ENCODE assay signal across 8 mouse cellular contexts in the genomic region with DNA sequence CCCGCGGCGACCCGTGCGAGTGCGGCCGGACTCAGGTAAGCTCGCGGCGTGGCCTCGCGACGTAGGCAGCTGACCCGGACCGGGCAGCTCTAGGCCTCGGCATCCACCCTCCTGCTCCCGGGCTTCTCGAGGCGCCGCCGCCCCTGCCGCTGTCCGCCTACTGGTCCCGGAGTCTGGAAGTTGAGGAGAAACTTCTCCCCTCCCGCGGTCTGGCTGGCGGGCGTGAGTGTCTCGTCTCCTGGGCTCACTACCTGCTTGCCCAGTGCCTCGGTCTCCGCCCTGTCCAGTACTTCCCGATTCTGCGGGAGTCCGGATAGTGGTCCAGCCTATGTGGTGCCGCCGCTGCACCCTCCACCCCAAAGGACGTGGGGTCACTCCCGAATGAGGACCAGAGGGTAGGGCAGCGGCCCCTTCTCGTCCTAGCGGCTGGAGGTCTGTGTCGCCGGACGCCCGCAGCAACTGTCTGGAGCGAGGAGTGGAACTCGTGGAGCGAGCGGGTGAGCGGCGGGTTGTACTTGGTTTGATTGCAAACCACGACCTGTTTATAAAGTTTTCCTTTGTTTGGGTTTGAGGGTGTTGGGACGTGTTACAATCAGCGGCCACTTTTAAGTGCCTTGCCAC. TPM values are rescaled to one million over a fixed set of nuclear protein-coding genes. Genes with fewer than 3 reads are reported as not detected.
DNase-seq lines count a peak whose midpoint lies in the region; ATAC-seq lines count a peak whose summit lies in the region.

No protein-coding gene starts in this region.

- H3K4me1 ChIP-seq in kidney, embryonic 16.5 days (ENCODE audit: insufficient read depth, low read length): peaks cover 13% of the 10 kb centered on the region
- peaks cover 12% of the 10 kb centered on the region for H3K4me1 ChIP-seq in hindbrain, embryonic 14.5 days (replicated peaks; ENCODE audit: control insufficient read depth, insufficient read depth, low read length)
- no peaks in the 10 kb centered on the region; the same call in 1 of the 2 replicates for H3K4me1 ChIP-seq in liver, embryonic 16.5 days (ENCODE audit: control insufficient read depth, low read depth, low read length)
- peaks cover 12% of the 10 kb centered on the region for H3K4me1 ChIP-seq in neural tube, embryonic 12.5 days

- WGBS in kidney, embryonic 16.5 days: 0% methylated on average over 53 of the region's 54 CpGs
- under 1% methylated on average over 52 of the region's 54 CpGs for WGBS in hindbrain, embryonic 14.5 days
- WGBS in liver, embryonic 16.5 days (ENCODE audit: insufficient replicate concordance): under 1% methylated on average over 54 of the region's 54 CpGs
- WGBS in neural tube, embryonic 12.5 days: under 1% methylated on average over 54 of the region's 54 CpGs

- peak overlapping the region; percentile 96 for H3K27ac ChIP-seq in kidney, embryonic 16.5 days (ENCODE audit: low read length)
- H3K27ac ChIP-seq in hindbrain, embryonic 14.5 days: peak overlapping the region; percentile 90
- H3K27ac ChIP-seq in liver, embryonic 16.5 days (ENCODE audit: low read length): peak overlapping the region; percentile 67
- H3K27ac ChIP-seq in neural tube, embryonic 12.5 days: peak overlapping the region; percentile 80

- peak overlapping the region; percentile 97 for H3K9ac ChIP-seq in kidney, embryonic 16.5 days (replicated peaks; ENCODE audit: low read length)
- H3K9ac ChIP-seq in hindbrain, embryonic 14.5 days: peak overlapping the region; percentile 80
- H3K9ac ChIP-seq in liver, embryonic 16.5 days (ENCODE audit: low read depth, low read length): peak overlapping the region; percentile 68
- H3K9ac ChIP-seq in neural tube, embryonic 12.5 days: peak overlapping the region; percentile 90

- DNase-seq in kidney, adult 9 months: no peak
- peak; percentile 71 for DNase-seq in R1 (ENCODE audit: low read depth, low spot score)
- DNase-seq in hindbrain, embryonic 14.5 days (ENCODE audit: low spot score): peak; percentile 44
- DNase-seq in yolk sac, embryonic 10.5 days (ENCODE audit: low spot score): no peak

- H3K4me2 ChIP-seq in kidney, embryonic 16.5 days (replicated peaks; ENCODE audit: low read depth, low read length): peak overlapping the region; percentile 75
- H3K4me2 ChIP-seq in hindbrain, embryonic 14.5 days (replicated peaks): peak overlapping the region; percentile 94
- H3K4me2 ChIP-seq in liver, embryonic 16.5 days (ENCODE audit: low read depth, low read length): peak overlapping the region; percentile 73
- H3K4me2 ChIP-seq in neural tube, embryonic 12.5 days (replicated peaks): peak overlapping the region; percentile 79

- H3K27me3 ChIP-seq in kidney, embryonic 16.5 days (ENCODE audit: insufficient read depth, low read length): no peaks in the 10 kb centered on the region
- H3K27me3 ChIP-seq in hindbrain, embryonic 14.5 days (ENCODE audit: control insufficient read depth, insufficient read depth, low read length): no peaks in the 10 kb centered on the region
- peaks cover 25% of the 10 kb centered on the region for H3K27me3 ChIP-seq in liver, embryonic 16.5 days (ENCODE audit: control insufficient read depth, insufficient read depth, low read depth, low read length)
- no peaks in the 10 kb centered on the region for H3K27me3 ChIP-seq in neural tube, embryonic 12.5 days (replicated peaks)

- H3K9me3 ChIP-seq in kidney, embryonic 16.5 days (ENCODE audit: low read length): no peaks in the 10 kb centered on the region
- no peaks in the 10 kb centered on the region for H3K9me3 ChIP-seq in hindbrain, embryonic 14.5 days (ENCODE audit: control insufficient read depth, low read length)
- no peaks in the 10 kb centered on the region for H3K9me3 ChIP-seq in liver, embryonic 16.5 days (replicated peaks; ENCODE audit: control insufficient read depth, low read length)
- H3K9me3 ChIP-seq in neural tube, embryonic 12.5 days: no peaks in the 10 kb centered on the region

- H3K4me3 ChIP-seq in kidney, embryonic 16.5 days (ENCODE audit: low read length): peak overlapping the region; percentile 87
- peak overlapping the region; percentile 93 for H3K4me3 ChIP-seq in hindbrain, embryonic 14.5 days (replicated peaks; ENCODE audit: low read length)
- H3K4me3 ChIP-seq in liver, embryonic 16.5 days (ENCODE audit: low read depth, low read length): peak overlapping the region; percentile 72
- peak overlapping the region; percentile 87 for H3K4me3 ChIP-seq in neural tube, embryonic 12.5 days

- H3K36me3 ChIP-seq in kidney, embryonic 16.5 days (ENCODE audit: insufficient read depth, low read length): no peaks in the 10 kb centered on the region
- H3K36me3 ChIP-seq in hindbrain, embryonic 14.5 days (replicated peaks; ENCODE audit: control insufficient read depth, insufficient read depth): no peaks in the 10 kb centered on the region
- H3K36me3 ChIP-seq in liver, embryonic 16.5 days (ENCODE audit: control insufficient read depth, insufficient read depth): no peaks in the 10 kb centered on the region
- H3K36me3 ChIP-seq in neural tube, embryonic 12.5 days: no peaks in the 10 kb centered on the region

- peak; percentile 84 for ATAC-seq in kidney, embryonic 16.5 days (ENCODE audit: low FRiP score, low TSS enrichment)
- ATAC-seq in erythroid progenitor cell, adult 5-6 weeks (replicated peaks; ENCODE audit: low FRiP score, poor library complexity, severe bottlenecking): 0 out of 2 replicates have a peak, but pooled peaks have one; percentile 19
- ATAC-seq in hindbrain, embryonic 14.5 days (ENCODE audit: low FRiP score): peak; percentile 69
- peak; percentile 44 for ATAC-seq in liver, embryonic 16.5 days (ENCODE audit: low read depth)
- ATAC-seq in neural tube, embryonic 12.5 days (ENCODE audit: low FRiP score, low read depth): peak; percentile 79

RNA-seq across cellular contexts. Expression of gene Yes1, which starts 0.5 kb away (rescaled TPM):
- 35.2 and 36.7 TPM in 2 replicates for polyA plus RNA-seq in kidney, embryonic 16.5 days (2015; fragmentation: Nextera tagmentation; extraction: Ambion mirVana)
- total RNA-seq in erythroid progenitor cell, adult 5-6 weeks (2015; ENCODE audit: low replicate concordance): not detected in 2 replicates
- total RNA-seq in erythroid progenitor cell, adult 5-6 weeks (2017; ENCODE audit: low replicate concordance): not detected in 2 replicates
- polyA plus RNA-seq in hindbrain, embryonic 14.5 days (2014; fragmentation: Nextera tagmentation; extraction: Ambion mirVana): 25.0 and 27.2 TPM in 2 replicates
- 5.7 and 5.8 TPM in 2 replicates for polyA plus RNA-seq in liver, embryonic 16.5 days (2015; fragmentation: Nextera tagmentation; extraction: Ambion mirVana)
- 32.0 and 32.6 TPM in 2 replicates for polyA plus RNA-seq in neural tube, embryonic 12.5 days (2016; fragmentation: Nextera tagmentation; extraction: Ambion mirVana)

Comparison
In these comparisons a context has a peak if more than half of its experiments do, and no peak if none do; other contexts are left out.
1. ATAC-seq: peak in every context shown above with its lines; median percentile 84 in kidney, embryonic 16.5 days; 79 in neural tube, embryonic 12.5 days; 69 in hindbrain, embryonic 14.5 days; 44 in liver, embryonic 16.5 days; 19 in erythroid progenitor cell, adult 5-6 weeks.
2. DNase-seq: peak in R1 (single experiment) and hindbrain, embryonic 14.5 days (single experiment); none in kidney, adult 9 months (single experiment) and yolk sac, embryonic 10.5 days (single experiment).
3. Peak in every context shown above with its lines, with median percentiles within 50 percentile points of each other: H3K27ac ChIP-seq, H3K4me2 ChIP-seq, H3K4me3 ChIP-seq and H3K9ac ChIP-seq.